Mouse (Mus musculus) gastrocnemius, adult 8-10 months (tissue): ENCODE results near the gene Klb. TPM values are rescaled to one million over a fixed set of nuclear protein-coding genes. Genes with fewer than 3 reads are reported as not detected.

Source experiments
- total RNA-seq, 4 experiments: library from RNA; stranded (reverse); gene quantifications; 2 replicates each; pipeline ENCODE4 v1.2.4; 2022

The Klb gene
- total RNA-seq, 4 experiments from 2014 or later = 0.09 to 0.16 (median 0.10) TPM; not detected in 1

Other genes starting within 250 kb of the Klb start
- 1 to 10 TPM; 4.5 to 6.0 (median 5.6) TPM for gene Klhl5, start 240.8 kb upstream of the Klb start, total RNA-seq
- 1 to 10 TPM in 3 of 4 experiments, under 1 TPM in 1; 0.56 to 1.4 (median 1.1) TPM for gene Wdr19, start 148.6 kb upstream of the Klb start, total RNA-seq
- 10 to 100 TPM; 23.6 to 32.0 (median 28.3) TPM for gene Rfc1, start 12.6 kb upstream of the Klb start, total RNA-seq
- 100 to 1,000 TPM; 555 to 707 (median 597) TPM for gene Rpl9, start 43.1 kb downstream of the Klb start, total RNA-seq
- gene Lias, start 43.2 kb downstream of the Klb start, total RNA-seq = 10 to 100 TPM; 37.2 to 39.2 (median 37.9) TPM
- 1 to 10 TPM; 4.9 to 8.0 (median 6.1) TPM for gene Ugdh, start 87.6 kb downstream of the Klb start, total RNA-seq
- gene Gm43552, start 144.5 kb downstream of the Klb start, total RNA-seq = 1 to 10 TPM in 2 of 4 experiments, not detected in 2; 1.4 to 6.5 TPM
- 10 to 100 TPM; 29.1 to 34.4 (median 30.4) TPM for gene Smim14, start 188.9 kb downstream of the Klb start, total RNA-seq
- gene Ube2k, start 188.9 kb downstream of the Klb start, total RNA-seq = 10 to 100 TPM; 47.2 to 60.8 (median 55.1) TPM